Mouse (Mus musculus) c-Kit-positive CD71-positive TER-119-negative erythroid progenitor cells, embryonic 14.5 days (primary cell): ENCODE measurements at regions not wholly inside any gene's neighbourhood (a gene's known extent, or its start where the extent isn't known, plus 50 kb on each side); places are given as distances from the start of the nearest gene placed in this dataset.

Experiments used
- DNase-seq: peaks from one replicate; pipeline ENCODE4 v3.0.0-alpha.2; 2013; ENCODE audit warnings: low read depth

DNA sequence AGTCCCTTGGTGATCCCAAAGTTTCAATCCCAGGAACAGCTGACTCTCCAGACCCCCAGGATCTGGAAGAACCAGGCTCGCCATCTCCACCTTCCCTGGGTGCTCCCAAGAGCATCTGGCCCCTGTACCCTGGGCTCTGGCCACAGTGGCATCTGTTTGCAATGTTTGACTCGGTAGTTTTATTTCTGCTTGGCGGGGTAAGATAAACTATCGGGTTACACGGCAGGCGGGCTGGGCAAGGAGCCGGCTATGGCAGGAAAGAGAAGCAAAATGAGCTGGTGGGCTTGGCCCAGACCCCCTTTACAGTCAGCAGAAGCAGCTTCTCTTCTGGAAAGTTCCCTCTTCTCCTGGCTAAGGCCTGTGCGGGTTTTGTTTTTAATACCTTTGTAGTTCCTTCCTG is 50.6 kb upstream of the Tbx3 start:
- no peak for DNase-seq
